Mouse (Mus musculus) gastrocnemius, postnatal 25 days (tissue): Measurements from ENCODE around the gene Egflam. TPM values are rescaled to one million over a fixed set of nuclear protein-coding genes. Genes with fewer than 3 reads are reported as not detected.

ENCODE experiments used
- DNase-seq: peaks from one replicate; pipeline ENCODE4 v3.0.0; 2022
- total RNA-seq, 2 experiments: library from RNA; stranded (reverse); gene quantifications; 1 replicate in 1 of 2; 2 replicates in 1 of 2; pipeline ENCODE4 v1.2.3; 2021

The Egflam gene
- total RNA-seq, 2 experiments from 2014 or later: 10.3 to 11.9 TPM

DNA sequence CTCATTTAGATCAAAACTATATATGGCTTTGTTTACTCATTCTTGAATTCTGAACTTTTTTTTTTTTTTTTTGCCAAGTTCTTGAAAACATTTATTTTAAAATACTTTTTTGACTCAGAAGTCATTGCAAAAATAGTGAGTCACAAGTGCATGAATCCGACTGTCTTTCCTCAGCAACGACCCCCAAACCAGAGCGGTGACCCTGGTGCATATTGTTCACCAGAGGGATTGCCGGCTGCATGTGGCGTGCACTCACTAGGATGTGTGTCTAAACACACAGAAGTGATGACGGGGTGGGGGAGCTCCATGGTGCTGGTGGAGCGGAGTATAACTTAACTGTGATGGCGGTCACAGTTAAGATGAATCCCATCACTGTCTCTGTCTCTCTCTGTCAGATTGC is 224.4 kb downstream of the Egflam start:
- no peak for DNase-seq

DNA sequence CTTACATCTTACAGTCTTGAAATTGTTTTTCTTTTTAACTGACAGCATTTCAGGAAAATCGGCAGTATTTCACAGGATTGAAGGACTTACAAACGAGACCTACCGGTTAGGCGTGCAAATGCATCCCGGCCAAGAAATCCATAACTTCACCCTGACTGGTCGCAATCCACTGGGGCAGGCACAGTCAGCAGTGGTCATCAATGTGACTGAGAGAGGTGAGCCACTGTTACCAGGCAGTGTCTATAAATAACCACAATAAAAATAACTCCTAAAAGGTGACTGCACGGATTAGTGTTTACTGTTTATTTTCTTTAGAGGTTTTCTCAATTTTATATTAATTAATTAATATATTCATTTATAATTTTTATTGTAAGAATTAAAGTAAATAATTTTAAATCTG is 224.8 kb downstream of the Egflam start:
- no peak for DNase-seq

- no peak for DNase-seq
Measured at GRCm38 (mm10) chr15:7172875-7173274, 225.3 kb downstream of the Egflam start.

GRCm38 (mm10) chr15:7167906-7168532 is 230.2 kb downstream of the Egflam start:
- no peak for DNase-seq

DNA sequence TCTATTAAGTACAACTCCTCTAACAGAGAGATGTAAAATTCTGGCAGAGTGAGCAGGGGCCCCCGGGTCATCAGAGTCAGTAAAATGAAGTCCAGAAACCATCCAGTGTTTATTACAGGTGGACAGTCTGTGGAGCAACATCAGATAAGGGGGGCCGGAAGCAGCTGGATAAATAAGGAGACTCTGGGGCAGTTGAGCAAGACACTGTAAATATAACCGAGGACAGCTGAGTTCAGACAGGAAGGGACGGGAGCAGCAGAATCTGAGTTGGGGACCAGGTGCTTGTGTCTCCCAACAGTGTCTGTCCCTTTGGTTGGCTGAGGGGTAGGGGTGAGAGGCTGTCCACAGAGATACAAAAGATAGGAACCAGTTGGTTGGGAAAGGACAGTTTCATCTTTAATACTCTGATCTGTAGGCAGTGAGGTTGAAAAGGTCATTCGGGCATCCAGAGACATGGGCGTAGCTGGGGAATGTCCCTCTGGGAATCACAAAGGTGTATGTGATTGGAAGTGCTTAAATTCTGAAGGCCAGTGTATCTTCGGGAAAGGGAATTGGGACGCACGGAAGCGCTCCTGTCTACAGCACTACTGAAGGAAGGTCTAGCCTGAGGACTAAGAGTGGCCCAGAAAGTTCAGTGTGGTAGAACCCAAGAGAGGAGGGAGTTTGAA is 230.8 kb downstream of the Egflam start:
- no peak for DNase-seq

GRCm38 (mm10) chr15:7166735-7167134 is 231.5 kb downstream of the Egflam start:
- DNase-seq: no peak

DNA sequence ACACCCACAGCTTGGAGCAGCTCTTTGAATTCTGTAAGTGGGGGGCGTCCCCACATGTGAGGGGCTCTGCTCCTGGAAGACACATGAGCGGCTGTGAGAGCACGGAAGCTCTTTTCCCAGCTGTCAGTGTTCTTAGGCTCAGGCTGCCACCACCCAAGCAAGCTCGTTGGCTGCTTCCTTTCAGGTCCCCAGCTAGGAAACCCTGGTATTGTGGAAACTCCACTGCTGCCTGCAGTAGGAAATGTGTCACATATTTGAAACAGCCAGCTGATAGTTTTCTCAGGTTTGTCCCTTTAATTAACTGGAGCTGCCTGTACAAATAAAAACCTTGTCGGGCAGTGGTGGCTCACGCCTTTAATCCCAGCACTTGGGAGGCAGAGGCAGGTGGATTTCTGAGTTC is 234.3 kb downstream of the Egflam start:
- no peak for DNase-seq

DNA sequence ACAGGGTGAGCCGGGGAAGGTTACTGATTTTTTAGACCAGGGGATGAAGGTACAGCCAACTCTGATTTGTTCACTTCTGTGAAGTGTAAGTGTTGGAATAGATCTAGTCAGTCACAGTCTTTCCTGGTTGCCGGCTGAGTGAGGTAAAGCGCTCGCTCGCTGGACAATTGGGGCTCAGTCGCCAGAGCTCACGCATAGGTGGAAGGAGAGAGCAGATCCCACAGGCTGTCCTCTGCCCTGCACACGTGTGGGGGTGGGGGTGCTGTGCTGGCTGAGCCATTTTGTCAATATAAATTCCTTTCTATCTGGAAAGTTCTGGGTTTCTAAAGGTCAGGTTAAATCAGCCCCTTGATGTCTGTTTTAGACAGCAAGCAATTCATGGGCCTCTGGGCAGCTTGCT is 237.9 kb downstream of the Egflam start:
- no peak for DNase-seq

GRCm38 (mm10) chr15:7159869-7160268 is 238.3 kb downstream of the Egflam start:
- no peak for DNase-seq

DNA sequence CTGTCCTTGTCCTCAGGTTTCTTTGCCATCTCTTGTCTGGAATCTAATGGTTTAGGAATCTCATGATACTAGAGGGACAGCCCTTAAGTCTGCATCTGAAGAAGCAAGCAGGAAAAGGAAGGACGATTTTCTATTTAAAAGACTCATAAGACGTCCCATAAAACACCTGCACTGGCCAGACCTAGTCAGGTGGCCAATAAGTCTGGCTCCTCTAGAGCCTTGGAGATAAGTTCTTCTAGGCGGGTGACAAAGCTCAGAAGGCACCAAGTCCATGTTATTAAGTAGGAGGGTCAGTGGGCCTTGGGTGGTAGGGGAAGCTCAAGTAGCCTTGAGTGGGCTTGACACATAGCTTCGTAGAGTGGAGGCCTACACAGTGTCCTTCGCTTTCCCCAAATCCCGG is 240.5 kb downstream of the Egflam start:
- DNase-seq: no peak
